Mouse (Mus musculus) lung, adult 2 months (tissue): Measurements from ENCODE around the gene Car4.

Experiments
- CTCF ChIP-seq: fragments of 200-500 bp; IDR thresholded peaks from 2 replicates; pipeline ENCODE4 v1.5.1; 2011; ENCODE audit warnings: mild to moderate bottlenecking, low read length, control low read depth; ENCODE audit not compliant: insufficient read depth
- POLR2A ChIP-seq: fragments of 200-500 bp; IDR thresholded peaks from 2 replicates; pipeline ENCODE4 v1.6.1; 2011; ENCODE audit warnings: low read depth, mild to moderate bottlenecking, control low read depth, low read length, borderline replicate concordance; ENCODE audit errors: extremely low read depth

DNA sequence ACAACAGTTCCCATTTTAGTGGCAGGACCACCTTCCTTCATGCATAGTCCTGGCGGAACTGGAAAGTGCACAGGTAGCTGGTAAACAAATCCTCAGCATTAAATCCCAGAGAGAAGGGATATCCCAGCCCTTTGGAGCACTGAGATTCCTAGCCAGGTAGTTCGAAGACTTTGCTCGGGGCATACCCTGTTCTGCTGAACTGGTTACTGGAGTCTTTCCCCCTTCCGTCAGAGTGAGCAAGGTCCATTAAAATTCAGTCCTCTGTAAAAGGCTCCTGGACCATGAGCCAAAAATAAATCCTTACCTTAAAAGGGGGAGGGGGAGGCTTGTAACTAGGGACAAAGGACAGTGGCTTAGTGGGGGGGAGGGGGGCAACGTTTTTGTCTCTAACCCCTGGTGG lies 1.6 kb downstream of the Car4 start:
- TF ChIP-seq POLR2A = no peak
- TF ChIP-seq CTCF = no peak
